ENCODE assay signal across 15 mouse cellular contexts in genomic region chr3:8721628-8722594, GRCm38 (mm10).
A peak's percentile ranks its signal among the peaks of the same experiment; 100 is the strongest.
DNase-seq lines count a peak whose midpoint lies in the region; ATAC-seq and TF ChIP-seq lines count a peak whose summit lies in the region.
"Had no signal": no experiment of that assay in that cellular context is flagged by ENCODE, and none has a peak within 500 bp of the region (broad histone marks: within the 10 kb centered on the region; RNA-seq: fewer than 3 reads in every experiment).

No protein-coding gene starts in this region.

- no peaks in the 10 kb centered on the region for H3K9me3 ChIP-seq in kidney, postnatal 0 days (replicated peaks; ENCODE audit: low read length)
- no peaks in the 10 kb centered on the region for H3K9me3 ChIP-seq in limb, embryonic 12.5 days
- H3K9me3 ChIP-seq: limb, embryonic 13.5 days; neural tube, embryonic 15.5 days had no signal

- no peaks in the 10 kb centered on the region for H3K36me3 ChIP-seq in kidney, postnatal 0 days (ENCODE audit: insufficient read depth, low read length)
- H3K36me3 ChIP-seq in limb, embryonic 12.5 days: no peaks in the 10 kb centered on the region
- H3K36me3 ChIP-seq: limb, embryonic 13.5 days; neural tube, embryonic 15.5 days had no signal

- H3K27me3 ChIP-seq in kidney, postnatal 0 days (ENCODE audit: insufficient read depth, low read length): no peaks in the 10 kb centered on the region
- no peaks in the 10 kb centered on the region for H3K27me3 ChIP-seq in limb, embryonic 12.5 days
- H3K27me3 ChIP-seq: limb, embryonic 13.5 days; neural tube, embryonic 15.5 days had no signal

- H3K9ac ChIP-seq in kidney, postnatal 0 days (ENCODE audit: low read depth, low read length): no peak overlapping the region
- H3K9ac ChIP-seq in limb, embryonic 12.5 days (replicated peaks): no peak overlapping the region
- H3K9ac ChIP-seq: limb, embryonic 13.5 days; neural tube, embryonic 15.5 days had no signal

- DNase-seq in adrenal gland, postnatal 10 days: peak; percentile 41
- no peak for DNase-seq in adrenal gland, adult 8-10 months
- peak; percentile 46 for DNase-seq in kidney, postnatal 0 days (ENCODE audit: low spot score)
- DNase-seq in kidney, adult 11 months: no peak
- no peak for DNase-seq in testis, postnatal 10 days (ENCODE audit: low spot score)
- no peak for DNase-seq in left cerebral cortex, postnatal 10 days (ENCODE audit: extremely low spot score in 1 of 2, low spot score in 2 of 2)
- DNase-seq: cerebellum, postnatal 10 days; gastrocnemius, postnatal 14 days had no signal

- no peak overlapping the region for H3K27ac ChIP-seq in kidney, postnatal 0 days
- H3K27ac ChIP-seq in limb, embryonic 12.5 days: 0 out of 2 replicates have a peak overlapping the region, but pooled peaks have one; percentile 57
- H3K27ac ChIP-seq: layer of hippocampus, adult 2 months; limb, embryonic 13.5 days; macrophage; neural tube, embryonic 15.5 days had no signal

- intact Hi-C loops in left cerebral cortex, postnatal 10 days (cut with DNase I): no loop called here

- peaks cover 5% of the 10 kb centered on the region for H3K4me1 ChIP-seq in kidney, postnatal 0 days (replicated peaks; ENCODE audit: insufficient read depth, low read length)
- peaks cover 58% of the 10 kb centered on the region for H3K4me1 ChIP-seq in limb, embryonic 12.5 days (replicated peaks)

- no peak overlapping the region for H3K4me3 ChIP-seq in kidney, postnatal 0 days (replicated peaks; ENCODE audit: low read depth, low read length)
- no peak overlapping the region for H3K4me3 ChIP-seq in limb, embryonic 12.5 days (replicated peaks)
- H3K4me3 ChIP-seq: layer of hippocampus, adult 2 months; limb, embryonic 13.5 days; neural tube, embryonic 15.5 days had no signal

- ATAC-seq in kidney, postnatal 0 days (replicated peaks; ENCODE audit: low FRiP score, low read depth): no peak
- ATAC-seq in limb, embryonic 12.5 days (ENCODE audit: insufficient number of reproducible peaks, insufficient read depth, low FRiP score, low TSS enrichment, low read depth): no peak
- peak; percentile 82 for ATAC-seq in megakaryocyte progenitor cell, adult 5-6 weeks (replicated peaks; ENCODE audit: poor library complexity)
- ATAC-seq: forebrain, embryonic 16.5 days had no signal

- 43% methylated on average over 4 of the region's 4 CpGs for WGBS in kidney, postnatal 0 days
- WGBS in limb, embryonic 12.5 days: 35% methylated on average over 4 of the region's 4 CpGs

- TF ChIP-seq CTCF in kidney, postnatal 0 days (IDR thresholded peaks at IDR 0.05; ENCODE audit: low read depth): no peak

- H3K4me2 ChIP-seq in kidney, postnatal 0 days (ENCODE audit: low read length): no peak overlapping the region
- H3K4me2 ChIP-seq in limb, embryonic 12.5 days: no peak overlapping the region
- H3K4me2 ChIP-seq: limb, embryonic 13.5 days; neural tube, embryonic 15.5 days had no signal

Comparison
In these comparisons a context has a peak if more than half of its experiments do, and no peak if none do; other contexts are left out.
1. DNase-seq: peak in adrenal gland, postnatal 10 days (single experiment) and kidney, postnatal 0 days (single experiment); none in adrenal gland, adult 8-10 months (single experiment), kidney, adult 11 months (single experiment), testis, postnatal 10 days (single experiment) and left cerebral cortex, postnatal 10 days (0 of 2).